Mouse (Mus musculus) midbrain, postnatal 0 days (tissue): Measurements from ENCODE around the gene Styx. TPM values are rescaled to one million over a fixed set of nuclear protein-coding genes. Genes with fewer than 3 reads are reported as not detected.

ENCODE experiments used
- ATAC-seq: fragments of 200-750 bp; cut with Nextera tagmentation; 2 replicates; pipeline ENCODE4 v1.8.0; 2017; ENCODE audit warnings: moderate number of reproducible peaks, mild to moderate bottlenecking, moderate TSS enrichment, moderate library complexity; ENCODE audit not compliant: low FRiP score
- DNase-seq: peaks from one replicate; pipeline ENCODE4 v3.0.0-alpha.2; 2015; ENCODE audit warnings: low spot score
- H3K27ac ChIP-seq: fragments of 300-500 bp; sonication (generic); 2 replicates; pipeline ENCODE4 v1.5.1; 2014; ENCODE audit warnings: low read depth, mild to moderate bottlenecking, low read length, mixed read lengths
- H3K27me3 ChIP-seq: fragments of 300-500 bp; sonication (generic); 2 replicates; pipeline ENCODE4 v1.6.1; 2014; ENCODE audit warnings: low read length, control low read depth, mixed read lengths; ENCODE audit not compliant: insufficient read depth
- H3K36me3 ChIP-seq: fragments of 300-500 bp; sonication (generic); 2 replicates; pipeline ENCODE4 v1.6.1; 2014; ENCODE audit warnings: low read length, control low read depth, mixed read lengths; ENCODE audit not compliant: insufficient read depth
- H3K4me1 ChIP-seq: fragments of 300-500 bp; sonication (generic); 2 replicates; pipeline ENCODE4 v1.6.1; 2014; ENCODE audit warnings: mild to moderate bottlenecking, control low read depth, antibody characterized with exemption, low read length, mixed read lengths; ENCODE audit not compliant: insufficient read depth
- H3K4me2 ChIP-seq: fragments of 300-500 bp; sonication (generic); 2 replicates; pipeline ENCODE4 v1.6.1; 2014; ENCODE audit warnings: low read depth, mild to moderate bottlenecking, low read length, mixed read lengths; ENCODE audit not compliant: poor library complexity, severe bottlenecking
- H3K4me3 ChIP-seq: fragments of 300-500 bp; sonication (generic); 2 replicates; pipeline ENCODE4 v1.5.1; 2014; ENCODE audit warnings: low read depth, mild to moderate bottlenecking, low read length, moderate library complexity
- H3K9ac ChIP-seq: fragments of 300-500 bp; sonication (generic); replicated peaks from 2 replicates; pipeline ENCODE4 v1.6.1; 2014; ENCODE audit warnings: mild to moderate bottlenecking, low read length, moderate library complexity, mixed read lengths; ENCODE audit not compliant: poor library complexity, severe bottlenecking
- H3K9me3 ChIP-seq: fragments of 300-500 bp; sonication (generic); 2 replicates; pipeline ENCODE4 v1.6.1; 2016; ENCODE audit warnings: low read length, control low read depth
- CTCF ChIP-seq: IDR thresholded peaks from 2 replicates; pipeline ENCODE4 v1.5.1; 2016; ENCODE audit warnings: antibody characterized with exemption, mild to moderate bottlenecking
- WGBS: fragments of 180-500 bp; shearing (Covaris S2); extraction: QIAGEN DNeasy Blood & Tissue Kit; methylation state at CpG from one replicate; pipeline ENCODE4 v1.1.7; 2014; 5-methylcytosine and 5-hydroxymethylcytosine counted together
- polyA plus RNA-seq: library from polyadenylated mRNA; unstranded; fragments of >200 nt; fragmentation: Nextera tagmentation; extraction: Ambion mirVana; gene quantifications from 2 replicates; pipeline ENCODE4 v1.2.1, GENCODE M21; 2015
- total RNA-seq: library from RNA; depleted of rRNA; stranded (reverse); fragments of >200 nt; gene quantifications from 2 replicates; pipeline ENCODE4 v1.2.3, GENCODE M21; 2014

Styx gene
- total and polyA plus RNA-seq, 2 experiments from 2014 or later: 26.8 to 72.1 TPM

DNA sequence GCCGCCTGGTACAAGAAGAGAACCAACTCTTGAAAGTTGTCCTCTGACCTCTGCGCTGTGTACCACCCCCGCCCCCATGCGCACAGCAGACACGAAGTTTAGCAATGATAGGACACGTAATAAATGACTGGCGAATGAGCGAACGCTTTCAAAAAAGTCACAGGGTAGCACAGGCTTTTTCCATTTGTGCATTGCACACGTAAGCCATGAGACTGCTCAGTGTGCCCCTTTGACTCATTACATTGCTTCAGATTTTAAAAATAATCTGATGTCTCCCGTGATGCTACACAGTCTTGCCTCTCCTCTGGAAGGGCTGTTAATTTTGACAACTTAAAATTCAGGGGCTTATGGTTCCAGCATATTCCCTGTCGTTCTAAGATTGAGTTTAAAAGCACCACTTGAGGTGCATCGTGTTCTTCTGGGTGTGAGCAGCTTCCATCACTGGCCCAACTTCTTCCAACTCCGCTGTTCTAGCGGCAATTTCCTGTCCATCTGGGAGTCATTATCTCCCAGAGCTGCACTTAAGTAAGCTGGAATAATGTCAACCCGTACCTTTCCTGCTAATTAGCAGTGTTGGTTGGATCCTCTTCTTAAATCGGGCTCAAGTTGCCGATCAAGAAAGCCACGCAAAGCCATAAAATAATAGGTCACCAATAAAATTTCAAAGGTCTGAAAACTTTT lies 87.5 kb downstream of the Styx start:
- 86% methylated on average over 19 of the region's 19 CpGs for WGBS
- no peaks in the 10 kb centered on the region for H3K9me3 ChIP-seq

DNA sequence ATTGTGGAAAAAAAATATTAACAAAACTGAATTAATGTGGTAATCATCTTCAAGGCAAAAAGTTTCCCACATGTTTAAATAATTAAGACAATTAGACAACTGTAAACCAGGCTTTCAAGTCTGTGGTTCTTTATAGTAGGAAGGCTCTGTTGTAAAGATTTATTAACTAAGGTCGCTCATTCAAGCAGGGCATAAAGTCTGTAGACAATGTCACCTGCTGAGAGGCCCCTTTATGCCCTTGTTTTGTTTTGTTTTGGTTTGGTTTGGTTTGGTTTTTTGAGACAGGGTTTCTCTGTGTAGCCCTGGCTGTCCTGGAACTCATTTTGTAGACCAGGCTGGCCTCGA lies 88.0 kb downstream of the Styx start:
- Histone ChIP-seq H3K4me3 (no peak overlapping the region), H3K4me1 (no peaks in the 10 kb centered on the region), H3K9me3 (no peaks in the 10 kb centered on the region), H3K27ac (no peak overlapping the region), H3K27me3 (no peaks in the 10 kb centered on the region), H3K9ac (no peak overlapping the region), H3K4me2 (no peak overlapping the region), H3K36me3 (no peaks in the 10 kb centered on the region)
- WGBS: 89% methylated on average over 2 of the region's 2 CpGs
- no peak for TF ChIP-seq CTCF
- no peak for DNase-seq
- ATAC-seq: no peak

More for the DNA sequence above, 87.5 kb downstream of the Styx start:
- Histone ChIP-seq H3K4me2 (no peak overlapping the region), H3K4me3 (no peak overlapping the region), H3K27me3 (no peaks in the 10 kb centered on the region), H3K4me1 (no peaks in the 10 kb centered on the region), H3K36me3 (no peaks in the 10 kb centered on the region), H3K9ac (no peak overlapping the region), H3K27ac (no peak overlapping the region)
- ATAC-seq (no peak), DNase-seq (no peak)
- no peak for TF ChIP-seq CTCF

DNA sequence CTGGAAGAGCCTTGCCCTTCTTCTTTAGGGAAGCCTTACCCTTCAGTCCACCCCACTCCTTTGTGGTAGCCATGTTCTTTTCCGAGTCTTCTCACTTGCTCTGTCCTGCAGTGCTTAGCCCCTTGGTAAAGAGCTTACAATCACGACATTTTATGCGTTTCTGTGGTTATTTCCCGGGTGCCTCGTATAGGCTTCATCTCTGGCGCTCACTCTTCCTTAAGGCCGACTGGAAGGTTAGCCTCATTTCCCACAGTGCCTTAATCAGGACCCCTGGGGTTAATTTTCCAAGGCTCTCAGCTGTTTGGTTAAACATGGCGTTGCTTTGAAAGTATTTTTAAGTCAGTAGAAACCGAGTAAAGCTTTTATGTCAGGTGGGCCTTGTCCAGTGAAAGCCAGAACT lies 88.5 kb downstream of the Styx start:
- no peaks in the 10 kb centered on the region for H3K27me3 ChIP-seq
- no peak for DNase-seq
- no peak overlapping the region for H3K27ac ChIP-seq
- no peaks in the 10 kb centered on the region for H3K9me3 ChIP-seq
- ATAC-seq: no peak
- H3K4me1 ChIP-seq: no peaks in the 10 kb centered on the region
- H3K4me3 ChIP-seq: no peak overlapping the region
- 65% methylated on average over 9 of the region's 9 CpGs for WGBS
- H3K36me3 ChIP-seq: no peaks in the 10 kb centered on the region
- no peak for TF ChIP-seq CTCF
- no peak overlapping the region for H3K4me2 ChIP-seq
- no peak overlapping the region for H3K9ac ChIP-seq

DNA sequence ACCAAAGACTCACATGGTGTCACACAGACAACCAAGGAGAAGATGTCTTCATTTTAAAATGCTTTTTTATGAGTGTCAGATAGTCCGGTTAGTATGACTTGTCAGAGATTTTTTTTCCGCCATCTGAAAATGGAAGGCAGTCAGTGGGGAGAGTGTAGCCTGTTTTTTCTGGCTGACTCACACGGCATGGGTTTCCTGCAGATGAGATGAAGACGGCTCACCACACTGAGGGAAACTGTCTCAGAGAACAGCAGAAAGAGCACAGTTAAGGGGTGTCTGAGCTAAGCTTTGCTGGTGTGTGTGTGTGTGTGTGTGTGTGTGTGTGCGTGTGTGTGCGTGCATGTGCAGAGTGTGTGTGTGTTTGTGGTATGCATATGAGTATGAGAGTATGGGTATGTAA lies 90.4 kb downstream of the Styx start:
- H3K27me3 ChIP-seq: no peaks in the 10 kb centered on the region
- H3K9ac ChIP-seq: no peak overlapping the region
- H3K9me3 ChIP-seq: no peaks in the 10 kb centered on the region
- no peak for TF ChIP-seq CTCF
- H3K27ac ChIP-seq: no peak overlapping the region
- no peak overlapping the region for H3K4me3 ChIP-seq
- DNase-seq (no peak), ATAC-seq (peak; percentile 71; the same call in 1 of the 2 replicates)
- H3K36me3 ChIP-seq: no peaks in the 10 kb centered on the region
- 71% methylated on average over 6 of the region's 6 CpGs for WGBS
- H3K4me2 ChIP-seq: no peak overlapping the region
- H3K4me1 ChIP-seq: no peaks in the 10 kb centered on the region

DNA sequence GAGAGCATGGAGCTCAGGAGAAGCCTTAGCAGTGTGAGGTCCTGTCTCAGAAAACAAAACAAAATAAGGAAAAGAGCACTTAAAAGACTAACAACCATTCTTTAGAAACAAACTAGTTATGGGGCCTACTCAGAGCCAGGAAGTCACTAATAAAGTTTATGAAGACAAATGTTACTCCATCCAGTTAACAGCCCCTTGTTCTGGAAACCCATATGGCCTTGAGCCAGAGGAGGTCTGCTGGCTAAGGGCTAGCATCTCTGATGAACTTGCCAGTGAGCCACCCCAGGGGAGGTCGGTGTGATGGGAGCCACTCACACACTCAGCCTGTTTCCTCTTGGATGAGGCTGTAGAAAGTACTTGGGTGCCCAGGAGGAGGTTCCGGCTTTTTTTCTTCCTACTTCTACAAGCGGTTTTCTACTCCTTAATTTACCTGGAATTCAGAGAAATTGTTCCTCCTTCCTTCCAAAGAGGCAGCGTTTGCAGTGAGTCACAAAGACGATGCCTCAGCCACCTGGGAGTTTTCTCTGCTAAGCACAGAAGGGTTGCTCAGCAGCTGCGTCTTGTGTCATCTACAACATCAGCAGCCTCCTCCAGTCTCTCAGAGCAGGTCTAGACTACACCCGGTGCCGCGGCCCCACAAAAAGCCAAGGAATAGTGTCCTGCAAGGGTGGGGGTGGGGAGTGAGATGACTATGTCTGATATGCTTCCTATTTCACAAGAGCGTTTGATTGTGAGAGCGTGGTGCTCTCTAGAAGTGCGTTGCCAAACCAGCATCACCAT lies 92.1 kb downstream of the Styx start:
- Histone ChIP-seq H3K27ac (no peak overlapping the region), H3K27me3 (no peaks in the 10 kb centered on the region), H3K9me3 (no peaks in the 10 kb centered on the region), H3K4me1 (no peaks in the 10 kb centered on the region), H3K9ac (no peak overlapping the region), H3K36me3 (no peaks in the 10 kb centered on the region), H3K4me3 (no peak overlapping the region), H3K4me2 (no peak overlapping the region)
- TF ChIP-seq CTCF: no peak
- WGBS: 70% methylated on average over 12 of the region's 12 CpGs
- ATAC-seq: no peak
- no peak for DNase-seq

DNA sequence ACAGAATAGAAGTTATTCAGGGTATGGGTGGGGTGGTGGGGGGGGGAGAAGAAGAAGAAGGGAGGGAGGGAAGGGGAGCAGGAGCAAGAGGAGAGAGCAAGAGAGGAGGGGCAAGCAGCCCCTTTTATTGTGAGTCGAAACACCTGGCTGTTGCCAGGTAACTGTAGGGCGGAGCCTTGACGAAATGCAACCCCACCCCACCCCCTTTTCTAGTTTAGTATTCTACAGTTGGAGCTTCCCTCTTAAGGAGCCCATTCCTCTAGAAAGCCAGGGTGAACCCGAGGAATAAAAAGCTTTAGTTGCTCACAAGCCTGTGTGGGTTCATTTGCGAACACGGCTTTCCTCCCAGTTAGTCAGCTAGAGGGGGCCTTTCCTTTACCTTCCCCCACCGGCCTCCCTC lies 94.0 kb downstream of the Styx start:
- Histone ChIP-seq H3K9ac (no peak overlapping the region), H3K4me2 (no peak overlapping the region), H3K27me3 (no peaks in the 10 kb centered on the region), H3K27ac (no peak overlapping the region), H3K4me1 (no peaks in the 10 kb centered on the region), H3K4me3 (no peak overlapping the region), H3K9me3 (no peaks in the 10 kb centered on the region), H3K36me3 (no peaks in the 10 kb centered on the region)
- 55% methylated on average over 7 of the region's 7 CpGs for WGBS
- TF ChIP-seq CTCF: no peak
- no peak for ATAC-seq
- no peak for DNase-seq
